In the genomic region with DNA sequence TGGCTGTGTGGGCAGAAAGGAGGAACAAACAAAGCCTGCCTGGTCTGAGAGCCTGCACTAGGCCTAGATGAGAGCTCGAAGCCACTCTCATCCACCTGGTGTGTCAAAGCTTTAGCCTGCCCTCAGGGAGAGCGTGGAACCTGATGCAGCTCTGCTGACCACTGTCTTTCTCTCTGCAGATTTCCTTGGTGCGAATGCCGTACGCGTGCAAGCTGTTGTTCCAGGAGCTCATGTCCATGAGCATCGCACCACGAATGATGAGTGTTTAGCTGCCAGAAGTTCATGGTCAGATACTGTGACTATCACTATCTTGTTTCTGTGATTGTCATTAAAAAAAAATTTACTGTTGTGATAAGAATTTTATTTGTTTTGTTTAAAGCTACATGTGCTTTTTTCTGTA, we compare ENCODE assay signal across 13 mouse cellular contexts.
"Had no signal": no experiment of that assay in that cellular context is flagged by ENCODE, and none has a peak within 500 bp of the region (broad histone marks: within the 10 kb centered on the region; RNA-seq: fewer than 3 reads in every experiment).

No protein-coding gene starts in this region.

- DNase-seq: gastrocnemius, adult 2 months; gastrocnemius, postnatal 10 days; gastrocnemius, postnatal 25 days; heart, adult 18-20 months; heart, postnatal 10 days; heart, postnatal 4 days; kidney, adult 18-20 months; kidney, adult 8-10 months; kidney, postnatal 25 days; kidney, postnatal 4 days; liver; liver, embryonic 13.5 days; liver, postnatal 0 days had no signal
